Mouse (Mus musculus) liver, postnatal 0 days (tissue): ENCODE measurements around the gene Amh. TPM values are rescaled to one million over a fixed set of nuclear protein-coding genes. Genes with fewer than 3 reads are reported as not detected.

Experiments used
- ATAC-seq: fragments of 200-750 bp; cut with Nextera tagmentation; 2 replicates; pipeline ENCODE4 v1.8.0; 2017; ENCODE audit warnings: mild to moderate bottlenecking, moderate library complexity
- DNase-seq: peaks from one replicate; pipeline ENCODE4 v3.0.0-alpha.2; 2016
- H3K27ac ChIP-seq: fragments of 300-500 bp; sonication (generic); 2 replicates; pipeline ENCODE4 v1.5.1; 2014; ENCODE audit warnings: antibody characterized with exemption, moderate library complexity, mild to moderate bottlenecking, low read depth
- H3K27me3 ChIP-seq: fragments of 300-500 bp; sonication (generic); 2 replicates; pipeline ENCODE4 v1.6.1; 2014; ENCODE audit warnings: low read length, control low read depth, mixed read lengths; ENCODE audit not compliant: insufficient read depth
- H3K36me3 ChIP-seq: fragments of 300-500 bp; sonication (generic); replicated peaks from 2 replicates; pipeline ENCODE4 v1.6.1; 2014; ENCODE audit warnings: mild to moderate bottlenecking, control low read depth, low read length, moderate library complexity, mixed read lengths; ENCODE audit not compliant: insufficient read depth
- H3K4me1 ChIP-seq: fragments of 300-500 bp; sonication (generic); 2 replicates; pipeline ENCODE4 v1.6.1; 2014; ENCODE audit warnings: antibody characterized with exemption, mild to moderate bottlenecking, control low read depth; ENCODE audit not compliant: insufficient read depth
- H3K4me2 ChIP-seq: fragments of 300-500 bp; sonication (generic); 2 replicates; pipeline ENCODE4 v1.6.1; 2014; ENCODE audit warnings: low read depth, mild to moderate bottlenecking, low read length, moderate library complexity, mixed read lengths
- H3K4me3 ChIP-seq: fragments of 300-500 bp; sonication (generic); 2 replicates; pipeline ENCODE4 v1.5.1; 2014; ENCODE audit warnings: low read depth, low read length
- H3K9ac ChIP-seq: fragments of 300-500 bp; sonication (generic); replicated peaks from 2 replicates; pipeline ENCODE4 v1.6.1; 2014; ENCODE audit warnings: mild to moderate bottlenecking, moderate library complexity
- H3K9me3 ChIP-seq: fragments of 300-500 bp; sonication (generic); 2 replicates; pipeline ENCODE4 v1.6.1; 2016; ENCODE audit warnings: mild to moderate bottlenecking, control low read depth, low read length, mixed read lengths
- CTCF ChIP-seq: sonication (generic); IDR thresholded peaks from 2 replicates; pipeline ENCODE4 v1.5.1; 2016; ENCODE audit warnings: antibody characterized with exemption, low read depth
- EP300 ChIP-seq: IDR thresholded peaks from 2 replicates; pipeline ENCODE4 v1.6.1; 2016; ENCODE audit warnings: antibody characterized with exemption, low read depth, mild to moderate bottlenecking
- WGBS: fragments of 180-500 bp; shearing (Covaris S2); extraction: QIAGEN DNeasy Blood & Tissue Kit; methylation state at CpG from one replicate; pipeline ENCODE4 v1.1.7; 2014; ENCODE audit not compliant: insufficient replicate concordance; 5-methylcytosine and 5-hydroxymethylcytosine counted together
- polyA plus RNA-seq: library from polyadenylated mRNA; unstranded; fragments of >200 nt; fragmentation: Nextera tagmentation; extraction: Ambion mirVana; gene quantifications from 2 replicates; pipeline ENCODE4 v1.2.1, GENCODE M21; 2015

The Amh gene
- polyA plus RNA-seq, 1 experiment from 2014 or later, result 0.06 TPM

GRCm38 (mm10) chr10:80835617-80836016 is 30.6 kb downstream of the Amh start:
- Histone ChIP-seq H3K4me1 (peaks cover 8% of the 10 kb centered on the region), H3K4me2 (no peak overlapping the region), H3K9ac (no peak overlapping the region), H3K36me3 (0 out of 2 replicates have a peak, but pooled peaks cover 2% of the 10 kb centered on the region), H3K4me3 (no peak overlapping the region), H3K27ac (no peak overlapping the region), H3K9me3 (no peaks in the 10 kb centered on the region), H3K27me3 (peaks cover 30% of the 10 kb centered on the region)
- ATAC-seq, result no peak
- DNase-seq, result no peak
- TF ChIP-seq EP300 (no peak), CTCF (no peak)
- WGBS, result 63% methylated on average over 30 of the region's 30 CpGs

DNA sequence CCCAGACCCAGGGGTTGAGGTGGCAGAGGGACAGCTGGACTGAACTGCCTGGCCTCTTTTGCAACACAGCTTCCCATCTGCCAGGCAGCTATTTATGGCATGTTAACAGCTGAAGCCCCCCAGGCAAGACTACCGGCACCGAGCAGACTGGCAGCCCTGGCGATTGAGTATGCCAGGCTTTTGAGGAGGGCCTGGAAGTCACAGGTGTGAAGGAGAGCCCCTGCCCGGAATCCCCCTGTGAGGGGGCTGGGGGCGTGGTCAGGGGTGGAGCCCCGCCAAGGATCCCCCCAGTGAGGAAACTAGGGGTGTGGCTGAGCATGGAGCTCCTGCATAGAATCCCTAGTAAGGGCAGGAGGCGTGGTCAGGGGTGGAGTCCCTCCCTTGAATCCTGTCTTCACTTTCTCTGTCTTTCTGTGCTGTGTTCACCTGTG is 31.9 kb downstream of the Amh start:
- WGBS, result 45% methylated on average over 7 of the region's 7 CpGs
- Histone ChIP-seq H3K9me3 (no peaks in the 10 kb centered on the region), H3K27ac (no peak overlapping the region), H3K9ac (no peak overlapping the region), H3K36me3 (no peaks in the 10 kb centered on the region), H3K27me3 (peaks cover 37% of the 10 kb centered on the region), H3K4me1 (no peaks in the 10 kb centered on the region), H3K4me3 (no peak overlapping the region), H3K4me2 (no peak overlapping the region)
- DNase-seq, result no peak
- TF ChIP-seq EP300, result no peak
- no peak for ATAC-seq

DNA sequence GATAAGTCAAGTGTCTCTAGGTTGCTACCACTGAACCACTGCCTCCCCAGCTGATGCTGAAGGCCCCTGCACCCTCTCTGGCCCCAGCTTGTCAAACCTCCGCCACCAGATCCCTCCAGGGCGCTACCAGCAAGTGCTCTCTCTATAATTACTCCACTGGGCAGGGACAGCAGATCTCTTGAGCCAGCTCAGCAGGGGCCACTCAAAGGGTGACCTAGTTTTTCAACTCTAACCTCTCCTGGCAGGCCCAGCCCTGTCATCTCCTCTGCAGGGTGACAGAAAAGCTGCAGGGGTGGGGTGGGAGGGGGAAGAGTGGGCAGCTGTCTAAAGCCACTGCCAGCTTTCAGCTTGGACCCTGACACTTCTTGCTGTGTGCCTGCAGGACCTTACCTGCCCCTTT is 32.8 kb downstream of the Amh start:
- H3K9me3 ChIP-seq, result no peaks in the 10 kb centered on the region
- no peak overlapping the region for H3K27ac ChIP-seq
- no peak overlapping the region for H3K4me2 ChIP-seq
- H3K4me1 ChIP-seq, result no peaks in the 10 kb centered on the region
- DNase-seq, result no peak
- TF ChIP-seq EP300 (no peak), CTCF (no peak)
- no peak for ATAC-seq
- H3K27me3 ChIP-seq, result peaks cover 45% of the 10 kb centered on the region
- no peak overlapping the region for H3K4me3 ChIP-seq
- no peak overlapping the region for H3K9ac ChIP-seq
- WGBS, result 52% methylated on average over 2 of the region's 2 CpGs
- H3K36me3 ChIP-seq, result no peaks in the 10 kb centered on the region

- H3K4me1 ChIP-seq, result 0 out of 2 replicates have a peak, but pooled peaks cover under 1% of the 10 kb centered on the region
- DNase-seq (no peak), ATAC-seq (no peak)
- no peak for TF ChIP-seq EP300
- no peak for TF ChIP-seq CTCF
- 58% methylated on average over 2 of the region's 2 CpGs for WGBS
- no peak overlapping the region for H3K4me2 ChIP-seq
- H3K36me3 ChIP-seq, result no peaks in the 10 kb centered on the region
- H3K27ac ChIP-seq, result no peak overlapping the region
- H3K27me3 ChIP-seq, result peaks cover 51% of the 10 kb centered on the region
- no peak overlapping the region for H3K9ac ChIP-seq
- no peak overlapping the region for H3K4me3 ChIP-seq
- H3K9me3 ChIP-seq, result no peaks in the 10 kb centered on the region
Observed at GRCm38 (mm10) chr10:80838346-80838912, 33.4 kb downstream of the Amh start.

DNA sequence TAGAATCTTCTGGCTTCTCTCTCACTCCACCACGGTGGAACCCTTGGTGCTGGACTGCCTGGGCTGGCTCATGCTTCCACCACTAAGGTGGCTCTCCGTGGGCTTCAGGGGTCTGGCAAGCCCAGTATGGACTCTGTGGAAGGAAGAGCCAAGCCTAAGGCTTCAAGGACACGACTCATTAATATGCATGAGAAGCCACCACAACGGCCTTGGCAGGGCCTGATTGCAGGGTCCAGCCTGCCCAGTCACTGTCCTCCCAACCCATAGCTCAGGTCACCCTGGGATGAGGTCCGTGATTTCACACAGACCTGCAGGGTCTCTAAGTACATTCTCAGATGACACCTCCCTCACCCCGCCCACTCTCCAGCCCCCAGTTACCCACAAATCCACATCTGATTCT is 34.8 kb downstream of the Amh start:
- no peak for ATAC-seq
- no peak for DNase-seq
- no peak overlapping the region for H3K9ac ChIP-seq
- no peak for TF ChIP-seq EP300
- no peak for TF ChIP-seq CTCF
- H3K4me1 ChIP-seq, result 0 out of 2 replicates have a peak, but pooled peaks cover 5% of the 10 kb centered on the region
- H3K36me3 ChIP-seq, result no peaks in the 10 kb centered on the region
- H3K27ac ChIP-seq, result no peak overlapping the region
- peaks cover 58% of the 10 kb centered on the region for H3K27me3 ChIP-seq
- 57% methylated on average over 6 of the region's 6 CpGs for WGBS
- H3K4me2 ChIP-seq, result no peak overlapping the region
- H3K9me3 ChIP-seq, result no peaks in the 10 kb centered on the region
- no peak overlapping the region for H3K4me3 ChIP-seq

GRCm38 (mm10) chr10:80841685-80842084 is 36.6 kb downstream of the Amh start:
- H3K27ac ChIP-seq, result no peak overlapping the region
- H3K4me1 ChIP-seq, result 0 out of 2 replicates have a peak, but pooled peaks cover 5% of the 10 kb centered on the region
- TF ChIP-seq EP300 (no peak), CTCF (no peak)
- DNase-seq, result no peak
- 72% methylated on average over 2 of the region's 2 CpGs for WGBS
- ATAC-seq, result no peak
- no peaks in the 10 kb centered on the region for H3K9me3 ChIP-seq
- H3K27me3 ChIP-seq, result peaks cover 57% of the 10 kb centered on the region
- H3K36me3 ChIP-seq, result no peaks in the 10 kb centered on the region
- no peak overlapping the region for H3K9ac ChIP-seq
- H3K4me3 ChIP-seq, result no peak overlapping the region
- H3K4me2 ChIP-seq, result no peak overlapping the region
